Mouse (Mus musculus): Measurements from ENCODE around the gene Cltb. TPM values are rescaled to one million over a fixed set of nuclear protein-coding genes. Genes with fewer than 3 reads are reported as not detected.

Cltb gene
- polyA plus RNA-seq, 1 experiment from 2014 or later = 54.8 TPM

DNA sequence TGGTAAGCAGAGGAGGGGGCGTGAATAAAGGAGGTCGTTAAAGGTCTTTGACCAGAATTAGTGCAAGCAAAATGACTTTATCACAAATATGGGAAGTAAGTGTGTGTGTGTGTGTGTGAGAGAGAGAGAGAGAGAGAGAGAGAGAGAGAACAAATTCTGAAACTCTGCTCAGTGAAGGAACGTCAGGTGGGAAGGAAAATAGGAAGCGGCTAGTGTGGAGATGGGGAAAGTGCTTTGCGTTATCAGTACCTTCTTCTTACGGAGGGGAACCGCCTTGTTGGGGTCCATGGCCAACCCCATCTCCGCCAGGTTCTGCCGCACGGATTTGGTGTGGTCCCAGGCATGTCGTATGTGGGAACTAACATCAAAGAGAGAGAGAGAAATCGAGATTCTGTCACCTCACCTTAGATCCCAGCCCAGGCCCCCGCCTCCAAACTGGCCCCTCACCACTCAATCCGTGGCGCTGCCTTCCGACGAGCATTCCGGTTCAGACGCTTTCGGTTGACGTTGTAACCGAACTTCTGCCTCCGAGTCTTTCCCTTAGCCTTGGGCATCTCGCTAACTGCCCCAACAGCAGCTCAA, 21.6 kb downstream of the Cltb start:
- no peaks in the 10 kb centered on the region for H3K9me3 ChIP-seq (replicated peaks; ENCODE audit: control insufficient read depth, low read length)
- peak; percentile 14 for ATAC-seq (replicated peaks; ENCODE audit: extremely low read depth, insufficient read depth, low FRiP score)
- peak overlapping the region; percentile 77 for H3K9ac ChIP-seq (ENCODE audit: low read length)
- peak overlapping the region; percentile 86 for H3K4me2 ChIP-seq (ENCODE audit: low read depth, low read length)
- H3K27ac ChIP-seq (ENCODE audit: low read length) = peak overlapping the region; percentile 33; the same call in 1 of the 2 replicates
- under 1% methylated on average over 24 of the region's 24 CpGs for WGBS
- no peaks in the 10 kb centered on the region for H3K27me3 ChIP-seq (ENCODE audit: control insufficient read depth, insufficient read depth, low read length)
- peaks cover 19% of the 10 kb centered on the region for H3K4me1 ChIP-seq (ENCODE audit: control insufficient read depth, insufficient read depth, low read length)
- H3K36me3 ChIP-seq (ENCODE audit: control insufficient read depth, insufficient read depth) = peaks cover 20% of the 10 kb centered on the region
- peak overlapping the region; percentile 93 for H3K4me3 ChIP-seq (ENCODE audit: low read length)

DNA sequence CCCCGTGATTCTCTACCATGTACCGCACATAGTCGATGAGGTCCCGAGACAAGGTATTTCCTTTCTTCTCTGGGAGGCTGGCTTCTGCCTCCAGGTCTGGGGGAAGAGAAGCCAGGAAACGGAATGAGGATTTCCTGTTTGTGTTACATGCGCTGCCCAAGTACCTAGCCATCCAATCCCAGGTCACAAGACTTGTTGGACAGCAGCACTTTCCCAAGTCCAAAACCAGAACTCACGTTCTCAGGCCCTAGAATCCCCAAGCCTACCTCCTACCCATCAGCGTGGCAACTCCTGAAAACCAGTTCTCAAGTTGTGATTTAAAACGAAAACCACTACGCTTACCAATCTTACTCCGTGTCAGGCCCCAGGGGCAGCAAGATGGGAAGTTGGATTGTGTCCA, 25.3 kb downstream of the Cltb start:
- Histone ChIP-seq H3K4me2 (ENCODE audit: low read depth, low read length) (no peak overlapping the region), H3K27me3 (ENCODE audit: control insufficient read depth, insufficient read depth, low read length) (no peaks in the 10 kb centered on the region), H3K4me1 (ENCODE audit: control insufficient read depth, insufficient read depth, low read length) (peaks cover 8% of the 10 kb centered on the region; the same call in 1 of the 2 replicates), H3K4me3 (ENCODE audit: low read length) (no peak overlapping the region), H3K9ac (ENCODE audit: low read length) (no peak overlapping the region), H3K36me3 (ENCODE audit: control insufficient read depth, insufficient read depth) (peaks cover 36% of the 10 kb centered on the region), H3K9me3 (replicated peaks; ENCODE audit: control insufficient read depth, low read length) (no peaks in the 10 kb centered on the region), H3K27ac (ENCODE audit: low read length) (no peak overlapping the region)
- ATAC-seq (replicated peaks; ENCODE audit: extremely low read depth, insufficient read depth, low FRiP score) = no peak
- 76% methylated on average over 11 of the region's 11 CpGs for WGBS

DNA sequence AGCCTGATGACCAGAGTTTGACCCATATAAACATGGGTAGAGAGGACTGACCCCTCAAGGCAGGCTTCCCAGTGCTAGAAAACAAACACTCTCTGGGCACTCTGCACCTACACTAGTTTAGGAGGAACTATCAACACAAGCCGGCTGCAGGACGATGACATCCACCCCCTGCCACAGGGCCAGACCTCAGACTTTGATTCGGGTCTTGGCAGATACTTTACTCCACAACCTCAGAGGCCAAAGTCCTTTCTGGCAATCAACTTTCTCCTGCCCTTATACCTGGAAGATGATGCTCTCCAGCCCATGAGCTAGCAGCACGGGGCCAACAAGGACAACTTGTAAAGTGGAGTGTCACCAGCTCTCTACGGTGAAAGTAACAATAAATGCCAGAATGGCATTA, 28.3 kb downstream of the Cltb start:
- Histone ChIP-seq H3K4me1 (ENCODE audit: control insufficient read depth, insufficient read depth, low read length) (no peaks in the 10 kb centered on the region), H3K27me3 (ENCODE audit: control insufficient read depth, insufficient read depth, low read length) (no peaks in the 10 kb centered on the region), H3K9me3 (replicated peaks; ENCODE audit: control insufficient read depth, low read length) (no peaks in the 10 kb centered on the region), H3K36me3 (ENCODE audit: control insufficient read depth, insufficient read depth) (peaks cover 48% of the 10 kb centered on the region), H3K4me3 (ENCODE audit: low read length) (no peak overlapping the region), H3K27ac (ENCODE audit: low read length) (no peak overlapping the region), H3K4me2 (ENCODE audit: low read depth, low read length) (no peak overlapping the region), H3K9ac (ENCODE audit: low read length) (no peak overlapping the region)
- WGBS = 80% methylated on average over 5 of the region's 5 CpGs
- no peak for ATAC-seq (replicated peaks; ENCODE audit: extremely low read depth, insufficient read depth, low FRiP score)

DNA sequence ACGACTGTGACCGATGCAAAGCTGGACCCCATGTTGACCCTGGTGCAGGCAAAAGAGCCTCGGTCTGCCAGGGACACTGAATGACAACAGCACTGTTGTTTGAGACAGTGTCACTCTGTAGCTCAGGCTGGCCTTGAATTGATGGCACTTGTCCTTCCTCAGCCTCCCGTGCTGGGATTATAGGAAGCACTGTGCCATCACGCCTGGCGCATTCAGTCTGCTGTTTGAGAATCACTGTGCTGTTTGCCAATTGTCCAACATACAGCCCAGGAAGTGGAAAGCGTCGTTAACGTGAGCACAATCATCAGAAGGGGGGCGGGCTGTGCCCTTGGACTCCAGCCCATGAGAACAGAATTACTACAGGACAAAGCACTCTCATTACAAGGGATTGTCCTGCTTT, 29.0 kb downstream of the Cltb start:
- peaks cover 43% of the 10 kb centered on the region for H3K36me3 ChIP-seq (ENCODE audit: control insufficient read depth, insufficient read depth)
- H3K9ac ChIP-seq (ENCODE audit: low read length) = no peak overlapping the region
- no peaks in the 10 kb centered on the region for H3K27me3 ChIP-seq (ENCODE audit: control insufficient read depth, insufficient read depth, low read length)
- no peak overlapping the region for H3K4me3 ChIP-seq (ENCODE audit: low read length)
- no peak overlapping the region for H3K4me2 ChIP-seq (ENCODE audit: low read depth, low read length)
- H3K4me1 ChIP-seq (ENCODE audit: control insufficient read depth, insufficient read depth, low read length) = no peaks in the 10 kb centered on the region
- H3K9me3 ChIP-seq (replicated peaks; ENCODE audit: control insufficient read depth, low read length) = no peaks in the 10 kb centered on the region
- no peak for ATAC-seq (replicated peaks; ENCODE audit: extremely low read depth, insufficient read depth, low FRiP score)
- 69% methylated on average over 10 of the region's 10 CpGs for WGBS
- no peak overlapping the region for H3K27ac ChIP-seq (ENCODE audit: low read length)

DNA sequence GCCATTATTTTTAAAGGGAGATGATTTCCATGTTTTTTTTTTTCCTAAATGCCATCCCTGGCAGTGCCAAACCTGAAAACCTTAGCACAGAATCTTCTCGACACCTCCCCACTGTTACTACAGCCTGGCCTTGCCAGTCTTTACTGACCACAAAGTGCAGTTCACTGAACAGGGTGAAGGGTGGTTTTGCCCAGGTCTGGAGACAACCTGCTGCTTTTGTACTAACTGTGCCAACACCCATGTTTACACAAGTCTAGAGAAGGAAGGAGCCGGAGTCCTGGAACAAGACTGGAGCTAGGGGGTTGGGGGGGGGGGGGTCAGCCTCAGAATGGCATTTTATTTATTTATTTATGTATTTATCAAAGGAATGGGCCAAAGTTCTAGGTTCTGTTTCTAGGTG, 29.8 kb downstream of the Cltb start:
- ATAC-seq (replicated peaks; ENCODE audit: extremely low read depth, insufficient read depth, low FRiP score) = no peak
- Histone ChIP-seq H3K36me3 (ENCODE audit: control insufficient read depth, insufficient read depth) (peaks cover 43% of the 10 kb centered on the region), H3K4me2 (ENCODE audit: low read depth, low read length) (no peak overlapping the region), H3K27me3 (ENCODE audit: control insufficient read depth, insufficient read depth, low read length) (no peaks in the 10 kb centered on the region), H3K27ac (ENCODE audit: low read length) (no peak overlapping the region), H3K9ac (ENCODE audit: low read length) (no peak overlapping the region), H3K9me3 (replicated peaks; ENCODE audit: control insufficient read depth, low read length) (no peaks in the 10 kb centered on the region), H3K4me3 (ENCODE audit: low read length) (no peak overlapping the region), H3K4me1 (ENCODE audit: control insufficient read depth, insufficient read depth, low read length) (no peaks in the 10 kb centered on the region)
- WGBS = 57% methylated on average over 2 of the region's 2 CpGs

DNA sequence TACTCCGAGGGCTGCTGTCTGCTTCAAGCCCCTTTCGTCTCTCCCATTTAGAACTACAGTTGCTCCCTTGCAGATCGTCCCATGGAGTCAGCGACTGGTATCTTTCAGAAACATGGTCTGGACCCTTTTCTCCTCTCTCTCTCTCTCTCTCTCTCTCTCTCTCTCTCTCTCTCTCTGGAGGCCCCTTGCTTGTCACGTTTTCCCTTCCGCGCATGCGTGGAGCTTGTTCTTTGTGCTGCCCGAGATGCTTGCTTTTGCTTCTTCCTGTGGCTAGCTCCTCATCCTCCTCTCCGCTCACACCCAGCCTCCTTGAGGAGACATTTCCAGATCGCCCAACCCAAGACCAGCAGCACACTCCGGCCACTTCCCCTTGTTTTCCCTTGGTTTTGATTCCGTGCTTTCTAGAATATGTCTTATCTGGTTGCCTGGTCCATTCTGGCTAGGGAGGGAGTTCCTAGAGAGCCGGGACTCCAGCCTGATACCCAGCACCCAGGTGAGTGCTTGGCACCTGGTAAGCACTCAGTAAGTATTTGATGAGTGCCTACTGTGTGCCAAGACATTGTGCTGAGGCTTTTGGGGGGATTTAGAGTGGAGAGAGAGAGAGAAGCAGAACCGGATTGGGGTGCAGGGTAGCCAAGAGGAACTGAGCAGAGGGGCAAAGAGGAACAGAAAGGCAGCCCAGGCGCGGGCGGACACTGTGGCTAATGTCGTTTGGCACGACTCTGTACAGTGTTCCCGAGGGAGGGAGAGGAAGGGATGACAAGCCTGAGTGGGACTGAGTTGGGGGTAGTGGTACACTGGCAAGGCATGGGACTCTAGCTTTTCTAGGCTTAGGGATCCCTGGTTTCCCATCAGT, 33.3 kb downstream of the Cltb start:
- no peak for ATAC-seq (replicated peaks; ENCODE audit: extremely low read depth, insufficient read depth, low FRiP score)
- peaks cover 9% of the 10 kb centered on the region for H3K4me1 ChIP-seq (ENCODE audit: control insufficient read depth, insufficient read depth, low read length)
- H3K27me3 ChIP-seq (ENCODE audit: control insufficient read depth, insufficient read depth, low read length) = no peaks in the 10 kb centered on the region
- WGBS = 79% methylated on average over 21 of the region's 21 CpGs
- H3K4me3 ChIP-seq (ENCODE audit: low read length) = no peak overlapping the region
- no peak overlapping the region for H3K9ac ChIP-seq (ENCODE audit: low read length)
- H3K4me2 ChIP-seq (ENCODE audit: low read depth, low read length) = no peak overlapping the region
- no peak overlapping the region for H3K27ac ChIP-seq (ENCODE audit: low read length)
- H3K36me3 ChIP-seq (ENCODE audit: control insufficient read depth, insufficient read depth) = peaks cover 19% of the 10 kb centered on the region
- H3K9me3 ChIP-seq (replicated peaks; ENCODE audit: control insufficient read depth, low read length) = no peaks in the 10 kb centered on the region

DNA sequence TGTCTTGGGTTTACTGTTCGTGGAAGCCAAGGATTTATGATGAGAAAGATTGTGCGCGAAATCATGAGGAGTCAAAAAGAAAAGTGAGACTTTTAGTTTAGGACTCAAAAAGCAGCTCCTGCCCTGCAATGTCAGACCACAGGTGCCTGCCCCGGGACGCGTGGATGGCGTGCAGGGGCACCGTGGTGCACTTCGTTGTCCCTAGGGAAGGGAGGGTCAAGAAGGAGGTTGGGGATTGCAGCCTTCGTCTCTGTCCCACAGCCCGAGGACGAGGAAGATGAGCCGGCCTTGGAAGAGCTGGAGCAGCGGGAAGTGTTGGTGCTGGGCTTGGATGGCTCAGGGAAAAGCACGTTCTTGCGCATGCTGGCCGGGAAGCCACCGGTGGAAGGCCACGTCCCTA, 35.7 kb downstream of the Cltb start:
- Histone ChIP-seq H3K4me1 (ENCODE audit: control insufficient read depth, insufficient read depth, low read length) (peaks cover 9% of the 10 kb centered on the region), H3K27ac (ENCODE audit: low read length) (peak overlapping the region; percentile 81), H3K9me3 (replicated peaks; ENCODE audit: control insufficient read depth, low read length) (no peaks in the 10 kb centered on the region), H3K4me3 (ENCODE audit: low read length) (peak overlapping the region; percentile 82), H3K4me2 (ENCODE audit: low read depth, low read length) (peak overlapping the region; percentile 87), H3K36me3 (ENCODE audit: control insufficient read depth, insufficient read depth) (peaks cover 9% of the 10 kb centered on the region), H3K27me3 (ENCODE audit: control insufficient read depth, insufficient read depth, low read length) (no peaks in the 10 kb centered on the region), H3K9ac (ENCODE audit: low read length) (peak overlapping the region; percentile 81)
- no peak for ATAC-seq (replicated peaks; ENCODE audit: extremely low read depth, insufficient read depth, low FRiP score)
- WGBS = 1% methylated on average over 19 of the region's 19 CpGs

DNA sequence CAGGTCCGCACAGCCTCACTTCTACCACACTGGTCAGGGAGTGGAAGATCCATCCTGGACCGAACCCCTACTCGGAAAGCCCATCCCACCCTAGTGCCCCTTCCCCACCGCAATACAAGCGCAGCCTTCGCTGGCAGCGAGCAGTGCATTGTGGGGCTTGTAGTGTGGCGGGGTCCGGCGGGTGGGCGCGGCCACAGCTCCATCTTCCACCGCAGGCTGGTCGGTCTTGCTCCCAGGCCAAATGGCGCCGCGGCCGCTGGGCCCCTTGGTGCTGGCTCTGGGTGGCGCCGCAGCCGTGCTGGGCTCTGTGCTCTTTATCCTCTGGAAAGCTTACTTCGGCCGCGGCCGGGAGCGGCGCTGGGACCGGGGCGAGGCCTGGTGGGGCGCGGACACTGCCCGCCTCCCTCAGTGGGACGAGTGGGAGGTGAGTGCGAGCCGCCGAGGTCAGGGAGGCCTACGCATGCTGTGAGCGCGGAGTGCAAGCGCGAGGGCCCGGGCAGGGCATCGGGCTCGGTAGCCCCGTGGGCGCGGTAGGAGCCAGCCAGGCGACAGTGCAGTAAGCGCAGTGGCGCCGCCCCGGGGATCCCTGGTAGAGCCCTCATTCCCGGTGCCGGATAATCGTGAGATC, 36.2 kb downstream of the Cltb start, which contains the start of gene Arl10:
Arl10 (plus strand) TSS at position 162 of the 628 bp plus-strand sequence.
- no peaks in the 10 kb centered on the region for H3K9me3 ChIP-seq (replicated peaks; ENCODE audit: control insufficient read depth, low read length)
- H3K4me2 ChIP-seq (ENCODE audit: low read depth, low read length) = peak within 1 kb of the TSS; percentile 87
- peak within 1 kb of the TSS; percentile 82 for H3K4me3 ChIP-seq (ENCODE audit: low read length)
- peaks cover 7% of the 10 kb centered on the region for H3K36me3 ChIP-seq (ENCODE audit: control insufficient read depth, insufficient read depth)
- no peaks in the 10 kb centered on the region for H3K27me3 ChIP-seq (ENCODE audit: control insufficient read depth, insufficient read depth, low read length)
- peaks cover 9% of the 10 kb centered on the region for H3K4me1 ChIP-seq (ENCODE audit: control insufficient read depth, insufficient read depth, low read length)
- peak within 1 kb of the TSS; percentile 81 for H3K9ac ChIP-seq (ENCODE audit: low read length)
- WGBS = under 1% methylated on average over 53 of the region's 55 CpGs
- H3K27ac ChIP-seq (ENCODE audit: low read length) = peak within 1 kb of the TSS; percentile 81
- ATAC-seq (replicated peaks; ENCODE audit: extremely low read depth, insufficient read depth, low FRiP score) = peak; percentile 91

DNA sequence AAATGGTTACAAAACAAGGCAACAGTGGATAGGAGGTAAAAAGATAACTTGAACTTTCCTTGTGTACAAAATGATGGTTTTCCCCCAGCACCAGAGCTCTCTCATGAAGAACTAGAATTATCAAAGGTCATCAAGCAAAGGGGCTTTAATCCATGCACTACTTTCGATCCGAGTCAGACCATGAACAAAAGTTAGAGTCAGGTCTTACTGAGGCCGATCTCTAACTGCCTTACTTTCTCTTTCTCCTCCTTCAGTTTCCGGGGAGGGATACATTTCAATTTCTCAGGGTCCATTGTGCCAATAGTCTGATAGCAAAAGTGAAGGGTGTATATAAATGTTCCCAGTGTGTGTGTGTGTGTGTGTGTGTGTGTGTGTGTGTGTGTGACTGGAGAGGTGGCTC, 38.5 kb downstream of the Cltb start:
- Histone ChIP-seq H3K9me3 (replicated peaks; ENCODE audit: control insufficient read depth, low read length) (no peaks in the 10 kb centered on the region), H3K4me3 (ENCODE audit: low read length) (no peak overlapping the region), H3K27ac (ENCODE audit: low read length) (no peak overlapping the region), H3K9ac (ENCODE audit: low read length) (no peak overlapping the region), H3K4me2 (ENCODE audit: low read depth, low read length) (no peak overlapping the region), H3K27me3 (ENCODE audit: control insufficient read depth, insufficient read depth, low read length) (no peaks in the 10 kb centered on the region), H3K4me1 (ENCODE audit: control insufficient read depth, insufficient read depth, low read length) (peaks cover 9% of the 10 kb centered on the region), H3K36me3 (ENCODE audit: control insufficient read depth, insufficient read depth) (no peaks in the 10 kb centered on the region)
- ATAC-seq (replicated peaks; ENCODE audit: extremely low read depth, insufficient read depth, low FRiP score) = no peak
- 87% methylated on average over 4 of the region's 4 CpGs for WGBS
